Mouse (Mus musculus): ENCODE results near the gene Gm136. TPM values are rescaled to one million over a fixed set of nuclear protein-coding genes. Genes with fewer than 3 reads are reported as not detected.

The Gm136 gene
- polyA plus RNA-seq, 1 experiment from 2014 or later, result not detected

Other genes with a start within 250 kb of the Gm136 start
- gene Akirin2, start 205.3 kb downstream of the Gm136 start, polyA plus RNA-seq (2014; fragmentation: Nextera tagmentation; extraction: Ambion mirVana), result 55.9 and 67.5 TPM in 2 replicates
- gene Orc3, start 141.3 kb downstream of the Gm136 start, polyA plus RNA-seq (2014; fragmentation: Nextera tagmentation; extraction: Ambion mirVana), result 103 and 115 TPM in 2 replicates
- 54.2 and 54.4 TPM in 2 replicates for gene Rars2, start 141.3 kb downstream of the Gm136 start, polyA plus RNA-seq (2014; fragmentation: Nextera tagmentation; extraction: Ambion mirVana)
- gene Slc35a1, start 68.8 kb downstream of the Gm136 start, polyA plus RNA-seq (2014; fragmentation: Nextera tagmentation; extraction: Ambion mirVana), result 22.9 and 33.0 TPM in 2 replicates
- 3.0 and 3.2 TPM in 2 replicates for gene Cfap206, start 26.1 kb downstream of the Gm136 start, polyA plus RNA-seq (2014; fragmentation: Nextera tagmentation; extraction: Ambion mirVana)
- gene Smim8, start 22.2 kb upstream of the Gm136 start, polyA plus RNA-seq (2014; fragmentation: Nextera tagmentation; extraction: Ambion mirVana), result 55.0 and 68.2 TPM in 2 replicates
- 38.8 and 41.6 TPM in 2 replicates for gene Zfp292, start 126.7 kb upstream of the Gm136 start, polyA plus RNA-seq (2014; fragmentation: Nextera tagmentation; extraction: Ambion mirVana)
- gene Cga, start 137.5 kb upstream of the Gm136 start, polyA plus RNA-seq (2014; fragmentation: Nextera tagmentation; extraction: Ambion mirVana), result 0.36 TPM in 1 of 2 replicates, not detected in the other